Mouse (Mus musculus) liver, embryonic 16.5 days (tissue): ENCODE measurements around the gene Prpf19. TPM values are rescaled to one million over a fixed set of nuclear protein-coding genes. Genes with fewer than 3 reads are reported as not detected.

Experiments used
- ATAC-seq: fragments of 200-750 bp; cut with Nextera tagmentation; 2 replicates; pipeline ENCODE4 v1.8.0; 2017; ENCODE audit warnings: low read depth, mild to moderate bottlenecking, moderate number of reproducible peaks, moderate library complexity
- H3K27ac ChIP-seq: fragments of 300-500 bp; sonication (generic); 2 replicates; pipeline ENCODE4 v1.5.1; 2014; ENCODE audit warnings: mild to moderate bottlenecking, low read length
- H3K27me3 ChIP-seq: fragments of 300-500 bp; sonication (generic); 2 replicates; pipeline ENCODE4 v1.6.1; 2014; ENCODE audit warnings: low read depth, low read length, mixed read lengths; ENCODE audit not compliant: control insufficient read depth, insufficient read depth
- H3K36me3 ChIP-seq: fragments of 300-500 bp; sonication (generic); 2 replicates; pipeline ENCODE4 v1.6.1; 2014; ENCODE audit warnings: mild to moderate bottlenecking; ENCODE audit not compliant: control insufficient read depth, insufficient read depth
- H3K4me1 ChIP-seq: fragments of 300-500 bp; sonication (generic); 2 replicates; pipeline ENCODE4 v1.6.1; 2014; ENCODE audit warnings: low read depth, low read length, mixed read lengths; ENCODE audit not compliant: control insufficient read depth
- H3K4me2 ChIP-seq: fragments of 300-500 bp; sonication (generic); 2 replicates; pipeline ENCODE4 v1.6.1; 2014; ENCODE audit warnings: low read depth, low read length, mixed read lengths
- H3K4me3 ChIP-seq: fragments of 300-500 bp; sonication (generic); 2 replicates; pipeline ENCODE4 v1.5.1; 2014; ENCODE audit warnings: low read depth, mild to moderate bottlenecking, low read length
- H3K9ac ChIP-seq: fragments of 300-500 bp; sonication (generic); 2 replicates; pipeline ENCODE4 v1.6.1; 2014; ENCODE audit warnings: low read depth, low read length
- H3K9me3 ChIP-seq: fragments of 300-500 bp; sonication (generic); replicated peaks from 2 replicates; pipeline ENCODE4 v1.6.1; 2016; ENCODE audit warnings: low read length; ENCODE audit not compliant: control insufficient read depth
- WGBS: fragments of 180-500 bp; shearing (Covaris S2); extraction: QIAGEN DNeasy Blood & Tissue Kit; methylation state at CpG from one replicate; pipeline ENCODE4 v1.1.7; 2014; ENCODE audit not compliant: insufficient replicate concordance; 5-methylcytosine and 5-hydroxymethylcytosine counted together
- polyA plus RNA-seq: library from polyadenylated mRNA; unstranded; fragments of >200 nt; fragmentation: Nextera tagmentation; extraction: Ambion mirVana; gene quantifications from 2 replicates; pipeline ENCODE4 v1.2.1, GENCODE M21; 2015

Gene Prpf19
- polyA plus RNA-seq, 1 experiment from 2014 or later = 11.7 TPM

GRCm38 (mm10) chr19:10904927-10905727 is 10.1 kb downstream of the Prpf19 start:
- peak; percentile 27; the same call in 1 of the 2 replicates for ATAC-seq

DNA sequence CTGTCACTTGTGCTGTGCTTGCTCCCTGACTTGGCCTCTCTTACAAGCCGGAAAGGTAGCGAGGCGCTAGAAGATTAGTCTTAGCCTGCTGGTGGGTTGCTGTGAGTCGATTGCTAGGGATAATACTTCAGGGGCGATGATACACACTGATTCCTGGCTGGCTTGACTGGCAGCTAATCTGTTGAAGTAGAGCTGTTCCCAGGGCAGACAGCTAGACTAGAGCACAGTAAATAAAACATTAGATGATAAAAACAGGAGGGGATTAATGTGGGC is 10.6 kb downstream of the Prpf19 start:
- no peaks in the 10 kb centered on the region; the same call in 1 of the 2 replicates for H3K4me1 ChIP-seq
- WGBS = 83% methylated on average over 5 of the region's 5 CpGs
- ATAC-seq = no peak
- H3K27ac ChIP-seq = no peak overlapping the region
- H3K27me3 ChIP-seq = no peaks in the 10 kb centered on the region
- H3K9ac ChIP-seq = no peak overlapping the region
- H3K36me3 ChIP-seq = peaks cover 40% of the 10 kb centered on the region
- H3K4me2 ChIP-seq = no peak overlapping the region
- H3K4me3 ChIP-seq = no peak overlapping the region
- H3K9me3 ChIP-seq = no peaks in the 10 kb centered on the region

More at GRCm38 (mm10) chr19:10904927-10905727, 10.1 kb downstream of the Prpf19 start:
- Histone ChIP-seq H3K9ac (no peak overlapping the region), H3K9me3 (no peaks in the 10 kb centered on the region), H3K4me1 (no peaks in the 10 kb centered on the region; the same call in 1 of the 2 replicates), H3K36me3 (peaks cover 45% of the 10 kb centered on the region), H3K27ac (no peak overlapping the region), H3K4me3 (no peak overlapping the region), H3K27me3 (no peaks in the 10 kb centered on the region), H3K4me2 (no peak overlapping the region)
- WGBS = 71% methylated on average over 7 of the region's 7 CpGs

DNA sequence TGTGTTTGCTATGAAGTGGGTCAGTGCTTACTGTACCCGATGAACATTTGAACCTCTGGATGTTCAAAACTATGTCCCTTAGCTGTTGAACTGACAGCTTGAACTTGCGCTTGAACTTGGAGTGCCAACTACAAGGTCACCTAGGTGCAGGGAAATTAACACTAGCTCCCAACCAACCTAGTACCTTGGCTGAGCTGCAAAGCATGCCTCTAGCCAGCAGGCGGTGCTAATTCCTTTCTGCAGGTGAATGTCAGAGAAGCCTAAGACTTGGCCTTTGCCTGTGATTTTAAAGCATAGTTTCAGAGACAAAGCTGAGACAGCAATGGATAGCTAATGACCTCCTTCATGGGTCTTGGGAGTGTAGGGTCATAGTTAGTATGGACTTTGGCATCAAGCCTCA is 12.9 kb downstream of the Prpf19 start:
- no peak; the same call in 1 of the 2 replicates for ATAC-seq
- H3K27me3 ChIP-seq = no peaks in the 10 kb centered on the region
- no peak overlapping the region for H3K27ac ChIP-seq
- 47% methylated on average over 3 of the region's 3 CpGs for WGBS
- no peaks in the 10 kb centered on the region; the same call in 1 of the 2 replicates for H3K4me1 ChIP-seq
- H3K36me3 ChIP-seq = peaks cover 19% of the 10 kb centered on the region
- H3K9me3 ChIP-seq = no peaks in the 10 kb centered on the region
- no peak overlapping the region for H3K9ac ChIP-seq
- no peak overlapping the region for H3K4me2 ChIP-seq
- H3K4me3 ChIP-seq = no peak overlapping the region

DNA sequence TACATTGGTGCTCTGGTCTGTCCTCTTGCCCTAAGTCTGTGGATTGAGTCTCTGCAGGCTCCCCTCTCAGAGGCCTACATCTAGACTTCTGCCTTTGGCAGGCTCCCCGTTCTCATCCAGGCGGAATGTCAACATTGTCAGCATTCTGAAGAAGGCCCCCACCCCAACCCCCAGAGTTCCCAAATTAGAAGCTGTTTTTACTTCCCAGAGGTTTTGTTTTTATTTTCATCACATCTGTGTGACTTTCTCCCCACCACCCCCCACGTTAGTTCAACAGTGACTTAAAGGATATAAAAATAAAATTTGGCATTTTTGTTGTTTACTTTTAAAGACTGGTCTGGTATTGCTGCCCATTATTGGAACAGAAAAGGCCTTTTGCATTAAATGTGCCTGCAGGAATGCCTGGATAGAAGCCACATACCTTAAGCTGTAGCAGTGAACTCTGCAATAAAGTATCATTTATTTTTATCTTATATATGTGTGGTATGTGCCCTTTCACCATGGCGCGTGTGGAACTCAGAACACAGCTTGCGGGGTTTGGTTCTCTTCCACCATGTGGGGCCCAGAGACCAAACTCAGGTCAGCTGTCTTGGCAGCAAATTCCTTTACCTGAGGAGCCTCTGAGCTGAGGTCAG is 14.2 kb downstream of the Prpf19 start:
- ATAC-seq = no peak

DNA sequence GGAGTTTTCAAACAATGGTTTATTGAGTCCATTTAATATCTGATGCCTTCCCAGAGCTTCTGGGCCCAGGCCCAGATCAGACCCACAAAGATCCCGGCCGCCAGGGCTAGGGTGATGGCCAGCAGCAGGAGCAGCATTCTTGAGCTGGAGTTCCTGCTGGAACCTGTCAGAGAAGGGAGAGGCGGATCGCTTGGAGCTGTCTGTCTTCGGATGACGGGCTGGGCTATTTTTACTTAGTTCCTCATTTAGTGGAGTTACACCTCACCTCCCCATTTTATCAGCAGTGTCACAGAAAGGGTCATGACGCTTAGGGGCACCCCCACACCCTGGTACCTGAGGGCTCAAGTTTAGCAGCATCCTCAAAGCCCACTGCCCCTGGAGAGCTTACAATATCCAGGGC is 19.3 kb downstream of the Prpf19 start:
- ATAC-seq = no peak
- no peaks in the 10 kb centered on the region for H3K9me3 ChIP-seq
- H3K9ac ChIP-seq = no peak overlapping the region
- H3K36me3 ChIP-seq = no peaks in the 10 kb centered on the region
- H3K4me2 ChIP-seq = no peak overlapping the region
- no peak overlapping the region for H3K27ac ChIP-seq
- H3K4me3 ChIP-seq = no peak overlapping the region
- H3K27me3 ChIP-seq = no peaks in the 10 kb centered on the region
- WGBS = 15% methylated on average over 7 of the region's 7 CpGs
- no peaks in the 10 kb centered on the region for H3K4me1 ChIP-seq

More for the DNA sequence above, 14.2 kb downstream of the Prpf19 start:
- no peak overlapping the region for H3K4me2 ChIP-seq
- 74% methylated on average over 6 of the region's 6 CpGs for WGBS
- H3K27ac ChIP-seq = no peak overlapping the region
- H3K4me3 ChIP-seq = no peak overlapping the region
- H3K27me3 ChIP-seq = no peaks in the 10 kb centered on the region
- H3K4me1 ChIP-seq = no peaks in the 10 kb centered on the region; the same call in 1 of the 2 replicates
- no peak overlapping the region for H3K9ac ChIP-seq
- H3K36me3 ChIP-seq = peaks cover 10% of the 10 kb centered on the region
- H3K9me3 ChIP-seq = no peaks in the 10 kb centered on the region

GRCm38 (mm10) chr19:10914870-10915269 is 19.8 kb downstream of the Prpf19 start:
- Histone ChIP-seq H3K4me1 (no peaks in the 10 kb centered on the region), H3K27me3 (no peaks in the 10 kb centered on the region), H3K36me3 (no peaks in the 10 kb centered on the region), H3K4me3 (no peak overlapping the region), H3K9me3 (no peaks in the 10 kb centered on the region), H3K4me2 (no peak overlapping the region), H3K9ac (no peak overlapping the region), H3K27ac (no peak overlapping the region)
- no peak for ATAC-seq
- WGBS = 15% methylated on average over 2 of the region's 2 CpGs

DNA sequence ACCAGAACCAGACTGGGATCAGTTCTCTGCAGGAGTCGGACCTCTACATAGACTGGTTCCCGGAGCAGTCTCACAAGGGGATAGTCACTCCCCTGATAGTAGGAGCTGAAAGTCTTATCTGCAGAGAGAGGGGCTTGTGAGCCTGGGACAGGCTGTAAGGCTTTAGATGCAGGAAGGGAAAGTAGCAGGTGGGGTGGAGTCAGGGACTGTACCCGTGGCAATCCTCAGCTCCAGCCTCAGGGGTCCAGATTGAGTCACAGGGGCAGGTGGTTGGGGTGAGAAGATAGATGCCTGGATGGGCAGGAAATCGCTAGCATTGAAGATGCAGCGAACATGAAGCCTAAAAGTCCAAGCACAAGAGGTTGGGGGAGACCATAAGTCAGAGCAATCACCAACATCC is 21.5 kb downstream of the Prpf19 start:
- Histone ChIP-seq H3K9ac (no peak overlapping the region), H3K4me1 (no peaks in the 10 kb centered on the region), H3K27ac (no peak overlapping the region), H3K4me2 (no peak overlapping the region), H3K9me3 (no peaks in the 10 kb centered on the region), H3K36me3 (no peaks in the 10 kb centered on the region), H3K27me3 (no peaks in the 10 kb centered on the region), H3K4me3 (no peak overlapping the region)
- WGBS = 40% methylated on average over 5 of the region's 5 CpGs
- no peak for ATAC-seq

- no peak overlapping the region for H3K4me2 ChIP-seq
- no peaks in the 10 kb centered on the region for H3K36me3 ChIP-seq
- no peaks in the 10 kb centered on the region for H3K4me1 ChIP-seq
- WGBS = 66% methylated on average over 10 of the region's 10 CpGs
- H3K27ac ChIP-seq = no peak overlapping the region
- H3K9ac ChIP-seq = no peak overlapping the region
- no peaks in the 10 kb centered on the region for H3K9me3 ChIP-seq
- no peak for ATAC-seq
- no peaks in the 10 kb centered on the region for H3K27me3 ChIP-seq
- no peak overlapping the region for H3K4me3 ChIP-seq
These were observed 23.4 kb downstream of the Prpf19 start for GRCm38 (mm10) chr19:10918321-10918991.

GRCm38 (mm10) chr19:10920532-10920931 is 25.5 kb downstream of the Prpf19 start, which contains the start of gene Zp1:
Zp1 (minus strand) TSS chr19:10920632.
- H3K4me3 ChIP-seq = no peak within 1 kb of the TSS
- no peak within 1 kb of the TSS for H3K27ac ChIP-seq
- no peaks in the 10 kb centered on the region for H3K9me3 ChIP-seq
- H3K4me2 ChIP-seq = no peak within 1 kb of the TSS
- H3K4me1 ChIP-seq = no peaks in the 10 kb centered on the region
- no peaks in the 10 kb centered on the region for H3K36me3 ChIP-seq
- H3K27me3 ChIP-seq = no peaks in the 10 kb centered on the region
- WGBS = 57% methylated on average over 2 of the region's 2 CpGs
- no peak within 1 kb of the TSS for H3K9ac ChIP-seq
- ATAC-seq = no peak
